Mouse (Mus musculus) gonadal fat pad, adult 2 months (tissue): ENCODE measurements around the gene Irf9. TPM values are rescaled to one million over a fixed set of nuclear protein-coding genes. Genes with fewer than 3 reads are reported as not detected.
A peak's percentile ranks its signal among the peaks of the same experiment; 100 is the strongest.

Source experiments
- DNase-seq: peaks from one replicate; pipeline ENCODE4 v3.0.0-alpha.2; 2012; ENCODE audit warnings: low read depth
- polyA plus RNA-seq: library from polyadenylated mRNA; depleted of rRNA; stranded (reverse); fragments of >200 nt; gene quantifications from 2 replicates; pipeline ENCODE4 v1.2.3, GENCODE M21; 2012

The Irf9 gene
- polyA plus RNA-seq, 1 experiment = 63.1 TPM

DNA sequence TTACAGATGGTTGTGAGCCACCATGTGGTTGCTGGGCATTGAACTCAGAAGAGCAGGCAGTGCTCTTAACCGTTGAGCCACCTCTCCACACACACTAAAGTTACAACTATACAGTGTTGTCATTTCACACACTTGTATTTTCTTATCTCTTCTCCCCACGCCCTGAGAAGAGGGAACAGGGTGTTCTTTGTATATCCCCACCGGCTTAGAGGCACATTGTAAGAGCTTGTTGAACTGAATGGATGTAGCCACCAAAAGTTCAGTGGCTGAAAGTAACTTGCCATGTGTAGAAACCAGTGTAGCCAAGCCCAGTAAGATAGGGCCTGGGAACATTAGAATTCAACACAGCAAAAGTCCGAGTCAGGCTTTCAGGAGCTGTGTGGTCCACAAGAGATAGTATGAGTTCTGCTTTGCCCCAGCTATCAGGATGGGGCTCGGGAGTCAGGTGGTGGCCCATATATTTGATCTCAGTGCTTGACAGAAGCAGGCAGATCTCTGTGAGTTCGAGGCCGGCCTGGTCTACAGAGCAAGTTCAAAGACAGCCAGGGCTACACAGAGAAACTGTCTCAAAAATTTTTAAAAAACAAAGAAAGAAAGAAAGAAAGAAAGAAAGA is 11.3 kb downstream of the Irf9 start:
- no peak for DNase-seq

DNA sequence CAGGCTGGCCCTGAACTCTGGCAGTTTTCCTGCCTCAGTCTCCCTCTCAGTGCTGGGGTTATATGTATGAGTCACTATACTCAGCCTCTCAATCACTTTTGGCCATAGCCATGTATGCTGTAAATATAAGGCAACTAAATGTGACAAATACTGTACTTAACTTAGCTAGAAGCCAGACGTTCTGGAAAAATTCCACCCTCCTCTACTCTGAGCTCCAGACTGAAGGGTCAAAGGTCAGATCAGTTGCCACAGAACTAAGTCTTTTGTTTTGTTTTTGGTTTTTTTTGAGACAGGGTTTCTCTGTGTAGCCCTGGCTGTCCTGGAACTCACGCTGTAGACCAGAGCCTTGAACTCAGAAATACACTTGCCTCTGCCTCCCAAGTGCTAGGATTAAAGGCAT is 12.5 kb downstream of the Irf9 start:
- no peak for DNase-seq

DNA sequence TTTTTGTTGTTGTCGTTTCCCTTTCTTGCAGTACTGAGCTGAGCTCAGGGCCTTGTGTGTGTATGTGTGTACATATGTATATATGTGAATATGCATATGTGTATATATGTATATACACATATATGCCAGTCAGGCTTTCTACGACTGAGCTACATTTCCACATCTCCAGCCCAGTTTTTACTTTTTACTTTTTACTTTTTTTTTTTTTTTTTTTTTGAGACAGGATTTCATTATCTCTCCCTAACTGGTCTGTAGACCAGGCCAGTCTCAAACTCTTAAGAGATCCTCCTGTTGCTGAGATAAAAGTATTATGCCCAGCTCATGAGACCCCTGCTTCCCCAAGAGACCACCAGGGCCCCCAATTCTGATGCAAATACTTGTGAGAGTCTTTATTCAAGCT is 13.5 kb downstream of the Irf9 start:
- DNase-seq = no peak

DNA sequence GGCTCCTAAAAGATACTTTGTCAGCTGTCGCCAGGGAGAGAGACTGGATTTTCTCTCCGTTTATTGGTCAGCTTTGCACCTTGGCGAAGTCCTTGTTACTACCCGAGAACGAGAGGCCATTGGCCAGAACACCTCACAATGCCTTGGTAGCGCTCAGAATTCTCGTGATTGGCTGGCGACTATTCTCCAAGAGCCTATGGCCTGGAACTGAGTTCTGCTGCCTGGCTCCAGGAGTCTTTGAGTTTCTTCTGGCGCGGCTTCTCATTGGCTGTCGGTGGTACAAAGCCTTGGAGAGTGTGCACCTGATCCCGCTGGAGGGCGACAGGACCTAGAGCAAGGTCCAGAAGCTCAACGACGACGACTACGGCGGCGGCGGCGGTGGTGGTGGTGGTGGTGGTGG is 14.5 kb downstream of the Irf9 start, which contains the start of gene Rec8:
TSS of gene Rec8 (plus strand) at position 216 of the 400 bp plus-strand sequence.
- no peak for DNase-seq

DNA sequence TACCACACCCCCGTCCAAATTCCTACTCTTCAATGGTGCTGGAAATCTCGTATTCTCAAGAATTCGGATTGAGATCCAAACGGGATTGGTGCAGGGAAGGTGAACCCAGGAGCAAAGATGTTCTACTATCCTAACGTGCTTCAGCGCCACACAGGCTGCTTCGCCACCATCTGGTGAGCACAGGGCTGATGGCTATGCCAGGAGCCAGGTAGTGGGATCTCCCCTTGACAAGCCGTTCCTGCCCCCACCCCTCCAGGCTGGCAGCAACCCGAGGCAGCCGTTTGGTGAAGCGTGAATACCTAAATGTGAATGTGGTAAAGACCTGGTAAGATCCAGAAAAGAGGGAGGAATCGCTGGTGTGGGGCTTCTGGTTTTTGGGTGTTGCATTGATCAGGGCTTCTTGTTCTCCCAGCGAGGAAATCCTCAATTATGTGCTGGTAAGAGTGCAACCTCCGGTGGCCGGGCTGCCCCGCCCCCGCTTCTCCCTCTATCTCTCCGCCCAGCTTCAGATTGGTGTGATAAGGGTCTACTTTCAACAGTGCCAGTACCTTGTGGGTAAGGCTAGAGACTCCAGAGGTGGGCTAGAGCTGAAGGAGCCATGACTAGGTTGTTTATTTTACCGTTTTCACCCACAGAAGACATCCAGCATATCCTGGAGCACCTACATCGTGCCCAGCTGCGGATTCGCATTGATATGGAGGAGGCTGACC is 15.3 kb downstream of the Irf9 start:
- no peak for DNase-seq

DNA sequence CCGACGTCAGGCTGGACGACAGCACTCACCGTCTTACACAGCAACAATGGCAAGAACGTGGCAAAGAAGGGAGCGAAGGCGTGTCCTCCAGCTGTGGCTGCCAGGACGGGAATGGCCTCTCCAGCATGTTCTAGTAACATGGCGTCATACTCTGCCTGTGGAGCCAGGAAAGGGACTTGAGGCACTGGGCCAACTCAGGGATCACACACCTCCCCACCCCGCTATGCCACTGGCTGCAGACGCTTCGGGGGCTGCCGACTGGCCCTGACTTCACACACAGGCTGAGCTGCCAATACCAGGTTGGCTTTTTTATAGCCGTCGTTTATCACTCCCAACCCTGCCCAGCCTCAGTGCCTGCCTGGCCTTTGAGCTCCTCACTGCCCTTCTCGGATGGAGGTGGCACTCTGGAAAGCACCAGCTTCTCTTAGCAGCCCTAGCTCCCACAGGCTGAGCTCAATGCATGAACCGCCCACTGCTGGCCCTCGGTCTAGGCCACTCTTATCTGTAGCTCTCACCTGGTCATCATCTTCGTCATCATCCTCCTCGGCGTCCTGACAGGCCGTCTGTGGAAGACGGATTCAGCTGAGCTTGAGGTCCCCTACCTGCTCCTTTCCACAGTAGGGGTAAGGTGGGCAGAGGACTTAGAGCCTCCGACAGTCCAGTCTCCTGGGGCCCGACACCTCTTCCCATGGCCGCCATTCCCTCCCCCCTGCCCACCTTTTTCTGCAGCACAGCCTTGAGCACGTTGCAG is 24.9 kb downstream of the Irf9 start:
- DNase-seq = no peak

DNA sequence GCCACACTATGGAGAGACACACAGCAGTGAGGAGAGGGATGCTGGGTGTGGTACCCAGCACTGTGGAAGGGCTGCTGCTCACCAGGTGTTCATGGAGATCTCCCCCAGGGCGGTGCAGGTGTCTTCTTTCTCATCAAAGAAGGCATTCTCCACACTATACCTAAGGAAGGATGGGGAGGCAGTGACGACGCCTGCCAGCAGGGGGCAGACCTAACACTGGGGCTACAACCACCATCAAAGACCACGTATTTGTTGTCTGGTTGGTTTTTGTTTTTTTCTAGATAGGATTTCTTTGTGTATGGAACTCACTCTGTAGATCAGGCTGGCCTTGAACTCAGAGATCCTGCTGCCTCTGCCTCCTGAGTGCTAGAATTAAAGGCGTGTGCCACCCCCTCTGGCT is 25.9 kb downstream of the Irf9 start:
- no peak for DNase-seq

DNA sequence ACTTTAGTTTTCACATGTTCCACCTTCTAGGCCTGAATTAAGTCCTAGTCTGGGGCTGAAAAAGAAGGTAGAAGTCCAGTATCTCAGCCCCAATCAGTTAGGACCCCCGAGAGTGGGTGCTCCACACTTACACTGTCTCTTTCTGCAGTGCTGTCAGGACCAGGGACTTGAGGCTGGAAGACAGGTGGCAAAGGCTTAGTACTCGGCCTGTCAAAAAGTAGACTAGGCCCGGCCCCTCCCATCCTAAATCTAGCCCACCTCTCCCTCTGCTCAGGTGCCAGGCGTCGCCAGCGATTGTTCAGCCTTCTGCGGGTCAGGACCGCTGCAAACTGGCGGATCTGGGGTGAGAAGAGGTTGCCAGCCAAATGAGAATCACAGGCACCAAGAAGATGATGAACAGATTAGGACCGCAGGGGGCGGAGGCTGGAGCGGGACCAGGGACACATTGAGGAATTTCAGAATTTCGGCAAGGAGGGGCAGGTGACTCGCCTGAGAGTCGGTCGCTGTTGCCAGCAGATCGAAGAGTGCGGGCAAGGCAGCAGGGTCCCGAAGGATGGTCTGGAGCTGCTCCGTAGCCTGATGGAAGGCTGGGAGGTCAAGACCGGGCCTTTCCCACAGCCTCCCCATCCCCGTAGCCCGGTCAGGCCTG is 31.6 kb downstream of the Irf9 start:
- peak; percentile 26 for DNase-seq

DNA sequence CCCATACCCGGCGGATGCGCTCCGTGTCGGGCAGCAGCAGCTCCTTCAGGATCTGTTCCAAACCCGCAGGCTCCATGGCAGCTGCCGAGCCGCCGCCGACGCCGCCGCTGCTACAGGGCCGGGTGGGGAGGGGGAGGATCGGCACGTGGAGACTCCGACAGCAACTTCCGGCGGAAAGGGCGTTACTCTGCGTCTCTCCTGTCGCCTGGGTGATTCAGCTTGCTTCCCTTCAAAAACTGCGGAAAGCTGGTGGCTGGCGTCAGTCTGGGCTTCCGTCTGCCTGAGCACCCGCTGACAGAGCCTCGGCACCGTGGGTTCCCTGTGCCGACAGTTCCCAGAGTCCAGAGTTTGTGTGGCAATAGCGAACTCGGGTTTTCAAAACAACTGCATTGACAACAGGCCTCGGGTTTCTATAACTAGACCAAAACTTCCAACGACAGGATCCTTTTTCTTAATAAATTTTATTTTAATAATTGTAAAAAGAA is 32.2 kb downstream of the Irf9 start, which contains the start of gene Ipo4:
TSS of gene Ipo4 (minus strand) at position 435 of the 485 bp plus-strand sequence.
- DNase-seq = peak; percentile 44

DNA sequence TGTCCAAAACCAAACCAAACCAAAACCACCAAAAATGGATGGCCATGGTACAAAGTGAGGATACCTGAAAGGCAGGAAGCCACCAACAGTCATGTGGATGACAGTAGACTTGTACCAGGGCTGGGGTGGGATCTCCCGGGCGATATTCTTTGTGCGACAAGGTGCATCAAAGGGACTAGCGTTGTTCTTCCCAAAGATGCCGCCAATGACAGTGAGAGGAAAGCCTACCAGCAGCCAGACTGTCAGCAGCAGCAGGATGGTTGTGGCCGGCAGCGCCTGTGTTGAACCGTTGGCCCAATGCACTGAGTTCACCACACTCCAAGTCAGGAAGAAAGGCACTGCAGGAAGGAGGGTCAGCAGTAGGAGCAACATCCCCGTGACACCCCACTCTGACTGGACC is 34.4 kb downstream of the Irf9 start, which contains the start of gene Gm49378:
TSS of gene Gm49378 (minus strand) at position 101 of the 400 bp plus-strand sequence.
- DNase-seq = no peak

DNA sequence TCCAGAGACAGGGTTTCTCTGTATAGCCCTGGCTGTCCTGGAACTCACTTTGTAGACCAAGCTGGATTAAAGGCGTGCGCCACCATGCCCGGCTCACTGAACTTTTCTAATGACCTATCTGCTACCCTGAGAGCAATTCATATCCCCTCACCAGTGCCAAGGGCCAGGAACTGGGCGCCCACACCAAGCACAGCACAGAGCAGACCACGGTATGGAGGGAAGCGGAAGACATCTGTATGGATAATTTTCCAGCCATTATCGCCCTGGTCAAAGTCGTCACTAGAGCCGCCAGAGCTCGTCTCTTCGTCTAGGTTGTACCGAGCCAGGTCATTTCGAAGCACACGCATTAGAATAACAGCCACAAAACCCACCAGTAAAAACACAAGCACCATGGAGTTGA is 37.4 kb downstream of the Irf9 start:
- no peak for DNase-seq

DNA sequence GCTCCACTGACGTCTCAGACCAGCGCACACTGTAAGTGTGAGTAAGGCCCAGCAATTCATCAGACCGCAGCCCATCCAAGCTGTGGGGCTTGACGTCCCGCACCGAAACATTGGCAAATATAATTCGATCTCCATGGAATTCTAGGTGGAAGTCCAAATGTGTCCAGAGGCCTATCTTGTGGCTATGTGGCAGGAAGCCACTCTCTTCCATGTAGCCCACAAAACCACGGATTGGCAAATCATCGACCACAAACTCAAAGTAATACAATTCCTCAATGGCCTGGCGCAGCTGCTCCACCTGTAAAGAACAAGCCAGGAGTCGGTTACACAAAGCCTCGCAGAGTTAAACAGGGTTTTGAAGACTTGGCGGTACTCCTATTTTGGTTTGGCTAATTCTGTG is 37.9 kb downstream of the Irf9 start:
- no peak for DNase-seq

DNA sequence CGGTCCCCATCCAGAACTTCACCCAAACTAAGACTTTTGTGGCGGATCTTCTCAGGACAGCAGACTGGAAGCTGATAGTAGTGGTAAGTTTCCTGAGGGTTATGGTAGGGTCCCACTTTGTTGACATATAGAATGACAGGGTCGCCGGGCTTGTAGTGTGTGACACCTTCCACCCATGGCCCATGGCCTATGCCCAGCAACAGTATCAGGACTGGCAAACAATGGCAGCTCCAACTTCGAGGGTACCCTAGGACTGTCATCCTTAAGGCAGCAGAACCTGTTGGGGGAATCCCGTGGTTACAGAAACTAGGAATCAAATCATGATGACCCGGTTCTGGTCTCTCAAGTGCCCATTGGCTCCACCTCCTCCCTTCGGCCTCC is 39.3 kb downstream of the Irf9 start:
- DNase-seq = no peak

DNA sequence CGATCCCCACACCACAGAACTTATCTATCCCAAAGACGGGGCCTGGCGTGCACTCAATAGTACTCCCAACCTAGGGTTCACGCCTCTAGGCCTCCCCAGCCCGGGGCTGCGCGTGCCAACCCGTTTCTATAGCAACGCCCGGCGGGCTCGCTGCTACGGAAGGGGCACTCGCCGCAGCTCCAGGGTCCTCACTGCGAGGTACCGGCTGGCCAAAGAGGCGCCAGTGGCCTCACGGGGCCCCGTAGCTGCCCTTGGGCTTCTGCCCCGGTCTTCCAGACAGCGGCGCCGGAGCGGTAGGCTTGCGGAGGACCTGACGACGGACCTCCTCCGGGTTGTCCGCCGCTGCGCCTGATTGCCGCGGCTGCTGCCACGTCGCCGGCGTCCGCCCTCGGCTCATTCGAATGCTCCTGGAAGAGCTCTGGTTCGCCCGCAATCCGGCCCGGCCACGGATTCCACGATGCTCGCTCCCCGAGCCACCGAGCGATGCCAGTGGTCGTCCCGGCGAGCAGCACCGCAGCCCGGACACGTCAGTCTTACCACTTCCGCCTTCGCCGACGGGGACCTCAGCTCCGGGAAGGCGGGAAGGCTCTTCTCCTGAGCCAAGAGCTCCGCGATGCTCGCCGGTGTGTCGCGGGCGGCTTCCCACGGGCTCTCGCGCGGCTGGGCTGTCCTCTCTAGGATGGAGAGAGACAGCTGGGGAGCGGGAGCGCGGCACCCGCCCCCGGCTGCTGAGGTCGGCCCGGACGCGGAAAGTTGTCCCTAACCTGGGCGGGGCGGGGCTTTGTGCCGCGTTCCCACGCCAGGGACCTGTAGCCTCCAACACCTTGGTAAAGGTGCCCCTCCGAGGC is 39.9 kb downstream of the Irf9 start, which contains the start of gene Tm9sf1:
TSS of gene Tm9sf1 (minus strand) at position 747 of the 848 bp plus-strand sequence.
- peak; percentile 34 for DNase-seq

DNA sequence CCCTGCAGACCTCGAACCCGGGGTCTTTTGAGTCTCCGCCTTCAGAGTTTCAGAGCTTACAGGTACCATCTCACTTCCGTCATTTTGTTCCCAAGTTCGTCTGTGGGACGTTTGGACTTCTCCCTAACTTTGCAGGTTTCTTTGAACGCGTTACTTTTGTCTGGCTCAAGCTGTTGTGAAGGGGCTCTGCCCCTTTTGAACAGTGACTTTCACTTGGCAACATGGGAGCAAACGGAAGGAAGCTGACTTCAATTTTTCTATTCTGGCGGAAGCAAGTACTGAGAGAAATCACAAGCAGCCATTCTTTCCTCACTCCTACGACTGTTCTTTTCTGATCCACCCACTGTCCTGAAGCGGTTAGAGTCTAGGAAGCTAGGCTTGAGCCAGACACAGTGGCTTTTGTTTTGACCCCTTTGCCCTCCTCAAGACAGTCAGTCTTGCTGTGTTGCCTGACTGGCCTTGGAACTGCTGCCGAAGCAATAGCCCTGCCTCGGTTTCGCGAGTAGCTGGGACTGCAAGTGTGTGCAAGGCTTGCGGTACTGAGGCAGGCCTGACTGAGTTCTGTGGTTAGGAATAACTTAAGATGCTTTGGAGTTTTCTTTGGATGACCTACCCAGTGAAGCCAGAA is 41.0 kb downstream of the Irf9 start:
- peak; percentile 22 for DNase-seq

DNA sequence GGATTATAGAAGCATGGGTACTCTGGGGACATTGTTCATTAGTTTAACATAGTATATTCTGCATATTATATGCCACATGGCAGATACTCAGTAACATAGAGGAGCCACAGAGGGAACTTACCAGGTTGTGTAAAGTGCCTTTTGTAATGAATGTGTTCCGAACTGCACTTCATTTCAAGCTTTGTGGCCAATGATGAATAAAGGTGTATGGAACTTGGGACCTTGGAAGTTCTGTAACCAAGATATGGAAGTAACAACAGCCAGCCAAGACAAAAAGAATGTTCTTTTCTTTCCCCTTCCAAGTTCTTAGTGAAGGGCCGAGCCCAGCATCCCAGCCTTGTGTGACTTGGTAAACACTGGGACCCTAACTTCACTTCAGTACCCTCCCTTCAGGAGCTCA is 46.5 kb downstream of the Irf9 start, which contains the start of gene Tssk4:
TSS of gene Tssk4 (plus strand) at position 301 of the 400 bp plus-strand sequence.
- DNase-seq = no peak

DNA sequence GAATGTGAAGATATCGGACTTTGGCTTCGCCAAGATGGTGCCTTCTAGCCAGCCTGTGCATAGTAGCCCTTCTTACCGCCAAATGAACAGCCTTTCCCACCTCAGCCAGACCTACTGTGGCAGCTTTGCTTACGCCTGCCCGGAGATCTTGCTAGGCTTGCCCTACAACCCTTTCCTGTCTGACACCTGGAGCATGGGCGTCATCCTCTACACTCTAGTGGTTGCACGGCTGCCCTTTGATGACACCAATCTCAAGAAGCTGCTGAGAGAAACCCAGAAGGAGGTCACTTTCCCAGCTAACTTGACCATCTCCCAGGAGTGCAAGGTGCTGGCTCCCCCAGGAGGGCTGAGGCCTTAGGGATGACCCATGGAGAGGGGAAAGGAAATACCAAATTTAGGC is 48.2 kb downstream of the Irf9 start:
- no peak for DNase-seq

DNA sequence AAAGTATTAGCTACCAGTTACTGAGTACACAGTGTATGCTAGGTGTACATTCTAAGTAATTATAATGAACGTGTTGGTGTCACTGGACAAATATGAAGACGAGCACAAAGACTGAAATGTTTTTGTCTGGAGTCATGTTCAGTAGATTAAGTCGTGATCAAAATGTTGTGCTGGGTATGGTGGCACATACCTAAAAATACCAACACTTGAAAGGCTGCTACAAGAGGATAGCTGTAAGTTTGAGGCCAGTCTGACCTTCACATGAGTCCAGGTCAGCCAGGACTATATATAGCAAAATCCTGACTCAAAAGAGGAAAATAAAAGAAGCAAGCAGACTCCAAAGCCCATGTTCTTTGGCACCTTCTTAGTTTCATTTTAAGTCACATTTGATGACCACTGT is 53.6 kb downstream of the Irf9 start:
- DNase-seq = no peak

DNA sequence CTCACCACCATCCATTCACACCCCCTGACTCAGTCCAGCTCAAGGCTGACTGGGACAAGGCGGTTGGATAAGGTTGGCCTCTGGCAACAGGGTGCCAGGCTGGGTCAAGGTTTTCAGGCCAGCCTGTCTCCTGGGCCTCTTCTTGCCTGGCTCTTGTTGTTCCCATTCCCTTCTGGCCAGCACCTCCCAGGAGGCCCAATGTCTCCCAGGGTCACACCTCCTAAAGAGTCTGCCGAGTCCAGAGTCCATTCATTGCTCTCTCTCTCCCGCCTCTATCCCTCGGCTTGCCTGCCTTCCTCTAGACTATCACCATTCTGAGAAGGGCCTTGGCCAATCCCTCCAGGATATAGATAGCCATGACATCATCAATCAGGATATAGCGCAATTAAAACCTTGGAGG is 54.6 kb downstream of the Irf9 start:
- DNase-seq = no peak
